Mouse (Mus musculus) olfactory bulb, adult 2 months (tissue): ENCODE measurements around the gene Ddost.

Source experiments
- CTCF ChIP-seq: fragments of 200-500 bp; IDR thresholded peaks from 2 replicates; pipeline ENCODE4 v1.5.1; 2012; ENCODE audit warnings: low read depth, mild to moderate bottlenecking, low read length, moderate library complexity; ENCODE audit not compliant: insufficient read depth
- POLR2A ChIP-seq: fragments of 200-500 bp; IDR thresholded peaks from 2 replicates; pipeline ENCODE4 v1.6.1; 2012; ENCODE audit warnings: mild to moderate bottlenecking, low read depth, low read length, moderate library complexity; ENCODE audit not compliant: insufficient read depth

- TF ChIP-seq POLR2A: no peak
- TF ChIP-seq CTCF: no peak
These were observed 37.5 kb downstream of the Ddost start for GRCm38 (mm10) chr4:138342048-138342447.
